Mouse (Mus musculus): ENCODE data around the gene Ank.

DNA sequence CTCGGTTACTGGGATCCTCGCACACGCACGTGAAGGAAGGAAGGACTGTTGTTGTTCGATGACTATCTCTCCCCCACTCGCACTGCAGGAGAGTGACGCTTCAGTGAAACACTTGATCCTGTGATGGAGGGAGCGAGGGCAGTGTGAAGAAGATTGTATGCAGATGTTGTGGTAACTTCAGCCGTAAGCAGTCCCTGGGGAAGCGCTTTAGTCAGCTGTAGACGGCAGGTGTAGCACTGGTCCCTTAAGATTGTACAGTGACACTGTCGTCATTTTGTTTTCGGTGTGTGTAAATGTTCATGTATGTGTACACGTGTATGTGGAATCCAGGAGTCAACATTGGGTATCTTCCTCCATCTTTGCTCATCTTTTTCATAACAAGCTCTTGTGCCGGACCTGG lies 33.9 kb downstream of the Ank start:
- TF ChIP-seq CTCF (IDR thresholded peaks at IDR 0.05; ENCODE audit: borderline replicate concordance, insufficient read depth, low read depth, low read length) (no peak), POLR2A (IDR thresholded peaks at IDR 0.05; ENCODE audit: borderline replicate concordance, insufficient read depth, low read length) (no peak)
